Mouse (Mus musculus): ENCODE measurements at regions not wholly inside any gene's neighbourhood (a gene's known extent, or its start where the extent isn't known, plus 50 kb on each side); places are given as distances from the start of the nearest gene placed in this dataset.

DNA sequence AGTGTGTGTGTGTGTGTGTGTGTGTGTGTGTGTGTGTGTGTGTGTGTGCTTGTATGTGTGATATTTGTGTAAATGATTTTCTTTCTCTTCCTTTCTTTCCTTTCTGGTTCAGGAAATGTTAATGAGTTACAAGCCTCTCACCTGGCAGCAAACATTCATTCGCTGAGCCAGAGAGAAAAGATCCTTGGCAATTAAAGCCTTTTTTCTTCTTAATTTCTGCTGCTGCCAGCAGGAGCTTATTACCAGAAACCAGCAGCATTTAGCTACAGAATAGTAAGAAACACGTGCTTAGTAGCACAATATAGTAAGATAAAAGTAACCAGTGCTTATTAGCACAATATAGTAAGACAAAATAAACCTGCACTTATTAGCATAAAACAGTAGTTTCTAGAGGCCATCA is 1050.0 kb upstream of the Pabpc4l start:
- no peak for DNase-seq (ENCODE audit: low read depth, low spot score)

DNA sequence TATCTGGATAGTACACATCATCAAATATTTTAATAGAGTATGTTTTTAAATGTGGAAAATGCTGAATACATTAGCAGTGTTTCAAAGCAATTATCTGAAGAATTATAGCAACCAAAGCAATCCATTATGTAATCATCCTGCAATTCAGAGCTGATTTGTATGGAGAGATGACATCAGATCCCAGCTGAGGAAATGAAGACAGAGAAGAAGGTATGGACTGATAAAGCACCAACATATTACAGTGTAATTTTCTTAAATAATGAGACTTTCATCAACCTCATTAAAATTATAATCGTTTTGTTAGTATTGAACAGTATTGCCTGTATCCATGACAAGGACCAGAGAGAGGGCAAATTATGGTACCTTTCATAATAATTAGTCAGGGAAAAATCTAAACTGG is 1023.3 kb upstream of the Pabpc4l start:
- no peak for DNase-seq (ENCODE audit: low read depth, low spot score)

DNA sequence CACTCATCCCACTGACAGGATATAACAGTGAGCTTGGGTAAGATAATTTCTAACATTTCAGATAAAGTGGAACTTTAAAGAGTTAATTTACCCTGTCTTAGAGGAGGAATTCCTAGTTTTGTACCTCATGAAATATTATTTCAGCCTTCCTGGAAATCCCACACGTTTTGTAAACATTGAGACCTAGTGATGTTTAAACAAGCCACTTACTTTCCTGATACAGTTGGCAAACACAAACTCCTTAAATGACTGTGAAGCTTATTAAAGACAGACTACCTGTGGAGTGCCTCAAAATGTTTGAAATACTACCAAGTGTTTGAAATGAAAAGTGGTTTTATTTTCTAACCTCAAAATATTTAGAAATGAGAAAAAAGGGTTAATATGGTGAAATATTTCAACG is 1021.8 kb upstream of the Pabpc4l start:
- DNase-seq (ENCODE audit: low read depth, low spot score): no peak

DNA sequence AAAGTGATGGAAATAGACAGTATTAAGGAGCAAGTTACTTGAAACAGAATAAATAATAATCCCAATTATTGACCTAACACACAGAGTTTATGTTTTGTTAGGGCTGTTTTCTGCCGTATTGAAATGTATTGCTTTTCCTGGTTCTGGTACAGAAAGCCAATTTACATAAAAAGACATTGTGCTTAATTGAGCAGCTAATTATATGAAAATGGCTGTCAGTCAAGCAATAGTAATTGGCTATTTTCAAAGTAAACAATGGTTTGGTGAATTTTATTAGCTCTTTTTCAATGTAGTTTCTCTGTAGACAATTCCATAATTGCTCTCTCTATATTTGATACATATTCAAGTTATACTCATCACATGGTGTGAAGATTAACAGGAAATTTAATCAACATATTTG is 1015.5 kb upstream of the Pabpc4l start:
- DNase-seq (ENCODE audit: low read depth, low spot score): peak; percentile 4

DNA sequence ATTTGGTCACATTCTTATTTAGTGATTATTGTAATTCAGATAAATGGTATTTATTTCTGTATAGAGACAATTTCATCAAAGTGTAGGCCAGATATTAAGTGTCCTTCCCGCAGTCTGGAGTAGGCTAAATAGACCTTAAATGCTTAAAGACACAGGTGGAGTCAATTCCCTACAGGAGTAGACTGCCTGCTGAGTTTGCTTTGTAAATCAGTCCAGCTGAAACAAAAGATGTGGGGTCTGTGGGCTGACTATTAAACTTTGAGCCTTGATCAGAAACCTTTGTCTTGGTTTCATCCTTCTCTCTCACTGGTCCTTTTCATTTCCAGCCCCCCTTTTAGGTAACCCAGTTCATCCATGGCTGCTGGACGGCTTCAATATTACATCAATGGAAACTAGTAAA is 1002.0 kb upstream of the Pabpc4l start:
- DNase-seq (ENCODE audit: low read depth, low spot score): no peak

DNA sequence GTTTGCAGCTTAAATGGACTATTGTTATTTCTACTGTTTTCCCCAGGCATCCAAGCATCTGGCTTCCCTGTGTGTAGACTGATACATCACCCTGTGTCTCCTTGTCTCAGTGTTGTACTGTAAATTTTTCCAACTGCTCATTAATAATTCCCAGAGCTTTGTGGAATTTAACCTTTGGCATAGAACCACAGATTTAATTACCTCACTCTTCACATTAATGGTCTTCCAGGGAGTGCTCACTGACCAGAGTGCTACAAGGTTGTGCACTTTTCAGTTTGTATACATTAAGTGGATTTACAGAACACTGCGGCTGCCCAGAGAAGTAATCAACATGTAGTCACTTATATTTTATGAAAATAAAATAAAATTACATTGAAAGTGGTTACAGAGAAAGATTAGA is 992.4 kb upstream of the Pabpc4l start:
- no peak for DNase-seq (ENCODE audit: low read depth, low spot score)

DNA sequence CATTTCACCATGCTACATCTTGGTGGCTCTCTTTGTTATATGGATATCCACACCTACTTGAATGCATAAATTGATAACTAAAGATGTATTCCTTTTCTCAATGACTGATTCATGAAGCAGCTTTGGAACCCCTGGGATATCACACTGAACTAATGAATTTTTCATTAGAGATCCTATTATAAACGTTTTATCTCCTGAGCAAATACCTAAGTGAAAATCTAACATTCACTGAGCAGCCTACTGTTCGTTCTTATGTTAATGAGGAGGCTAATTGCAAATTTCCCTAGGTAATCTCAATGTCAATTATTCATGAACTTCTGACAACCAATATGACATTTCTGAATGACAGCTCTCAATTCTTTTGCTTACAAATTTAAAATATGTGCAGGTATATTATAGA is 987.5 kb upstream of the Pabpc4l start:
- DNase-seq (ENCODE audit: low read depth, low spot score): no peak

DNA sequence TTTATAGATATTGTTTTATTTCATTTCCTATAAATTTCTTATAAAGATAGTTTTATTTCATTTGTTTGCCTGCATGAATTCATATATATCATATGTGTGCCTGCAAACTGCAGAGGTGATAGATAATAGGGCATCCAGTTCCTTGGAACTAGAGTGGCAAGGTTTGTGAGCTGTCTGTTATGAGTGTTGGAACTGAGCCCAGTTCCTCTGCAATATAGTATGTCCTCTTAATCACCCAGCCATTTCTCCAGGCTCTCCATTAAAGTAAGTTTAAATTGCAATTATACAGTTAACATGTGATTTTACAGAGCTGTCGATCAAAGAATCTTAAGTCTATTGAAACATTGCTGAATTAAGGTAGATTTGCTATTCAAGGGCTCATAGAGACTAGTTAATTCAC is 976.5 kb upstream of the Pabpc4l start:
- DNase-seq (ENCODE audit: low read depth, low spot score): no peak

Measured in retina, postnatal 7 days (tissue).